In genomic region chr1:135259128-135259436, GRCm38 (mm10) we compare ENCODE assay signal across 8 mouse cellular contexts. TPM values are rescaled to one million over a fixed set of nuclear protein-coding genes. Genes with fewer than 3 reads are reported as not detected.
A peak's percentile ranks its signal among the peaks of the same experiment; 100 is the strongest.
DNase-seq lines count a peak whose midpoint lies in the region; ATAC-seq and TF ChIP-seq lines count a peak whose summit lies in the region.

No protein-coding gene starts in this region.

- H3K27ac ChIP-seq in ES-E14 (ENCODE audit: insufficient read depth, low read depth, low read length, poor library complexity, severe bottlenecking) = peak overlapping the region; percentile 50
- H3K27ac ChIP-seq in forebrain, embryonic 12.5 days = peak overlapping the region; percentile 43; the same call in 1 of the 2 replicates
- 0 out of 2 replicates have a peak overlapping the region, but pooled peaks have one; percentile 16 for H3K27ac ChIP-seq in liver, postnatal 0 days (ENCODE audit: low read depth)
- peak overlapping the region; percentile 33; the same call in 1 of the 2 replicates for H3K27ac ChIP-seq in neural tube, embryonic 15.5 days (replicated peaks)

- TF ChIP-seq CTCF in liver, postnatal 0 days (IDR thresholded peaks at IDR 0.05; ENCODE audit: low read depth) = peak; percentile 92

- DNase-seq in ES-E14 (ENCODE audit: low read depth, low spot score) = peak; percentile 95
- peak; percentile 81 for DNase-seq in c-Kit-positive CD71-positive TER-119-positive erythroid progenitor cells, embryonic 14.5 days (ENCODE audit: low spot score)
- DNase-seq in heart, postnatal 10 days = peak; percentile 77 to 89
- peak; percentile 88 to 91 for DNase-seq in kidney, postnatal 4 days
- peak; percentile 84 for DNase-seq in liver, postnatal 0 days
- DNase-seq in thymus, postnatal 10 days (ENCODE audit: low spot score in 2 of 2) = peak; percentile 36 to 69

- H3K9me3 ChIP-seq in ES-E14 (ENCODE audit: control insufficient read depth, insufficient read depth, low read depth, low read length) = no peaks in the 10 kb centered on the region
- H3K9me3 ChIP-seq in forebrain, embryonic 12.5 days = no peaks in the 10 kb centered on the region
- H3K9me3 ChIP-seq in liver, postnatal 0 days (ENCODE audit: low read length) = no peaks in the 10 kb centered on the region
- no peaks in the 10 kb centered on the region for H3K9me3 ChIP-seq in neural tube, embryonic 15.5 days (replicated peaks)

- no peak for TF ChIP-seq EP300 in liver, postnatal 0 days (IDR thresholded peaks at IDR 0.05; ENCODE audit: low read depth)

- peak overlapping the region; percentile 52 for H3K4me2 ChIP-seq in forebrain, embryonic 12.5 days
- H3K4me2 ChIP-seq in liver, postnatal 0 days (ENCODE audit: low read depth, low read length) = peak overlapping the region; percentile 70
- H3K4me2 ChIP-seq in neural tube, embryonic 15.5 days = peak overlapping the region; percentile 56

- H3K36me3 ChIP-seq in ES-E14 (ENCODE audit: control insufficient read depth, insufficient read depth, low read length, poor library complexity, severe bottlenecking) = peaks cover 35% of the 10 kb centered on the region
- peaks cover 25% of the 10 kb centered on the region for H3K36me3 ChIP-seq in forebrain, embryonic 12.5 days (replicated peaks)
- peaks cover 12% of the 10 kb centered on the region for H3K36me3 ChIP-seq in liver, postnatal 0 days (replicated peaks; ENCODE audit: insufficient read depth, low read length)
- peaks cover 25% of the 10 kb centered on the region for H3K36me3 ChIP-seq in neural tube, embryonic 15.5 days

- in situ Hi-C loops in ES-E14 (cut with MboI; ENCODE audit: low sequenced_read_pairs in 2 of 2, unreplicated experiment in 2 of 2) = loop anchor here in 1 of 2 experiments (5.0 kb wide), 1 partner anchor 87 kb away; no protein-coding TSS in a partner anchor

- WGBS in forebrain, embryonic 12.5 days = 2% methylated on average over 10 of the region's 10 CpGs
- under 1% methylated on average over 10 of the region's 10 CpGs for WGBS in liver, postnatal 0 days (ENCODE audit: insufficient replicate concordance)
- WGBS in neural tube, embryonic 15.5 days = 1% methylated on average over 10 of the region's 10 CpGs

- H3K27me3 ChIP-seq in forebrain, embryonic 12.5 days = no peaks in the 10 kb centered on the region
- no peaks in the 10 kb centered on the region for H3K27me3 ChIP-seq in liver, postnatal 0 days (ENCODE audit: insufficient read depth, low read length)
- H3K27me3 ChIP-seq in neural tube, embryonic 15.5 days (replicated peaks) = no peaks in the 10 kb centered on the region

- H3K9ac ChIP-seq in ES-E14 (ENCODE audit: insufficient read depth, low read depth, low read length, poor library complexity, severe bottlenecking) = peak overlapping the region; percentile 58
- peak overlapping the region; percentile 38; the same call in 1 of the 2 replicates for H3K9ac ChIP-seq in forebrain, embryonic 12.5 days
- peak overlapping the region; percentile 50 for H3K9ac ChIP-seq in liver, postnatal 0 days (replicated peaks)
- no peak overlapping the region for H3K9ac ChIP-seq in neural tube, embryonic 15.5 days (replicated peaks)

- intact Hi-C loops in heart, postnatal 10 days (cut with DNase I) = loop anchor here (1.0 to 2.0 kb wide), 2 partner anchors 87 to 110 kb away; no protein-coding TSS in a partner anchor

- peak; percentile 83 for ATAC-seq in forebrain, embryonic 12.5 days (ENCODE audit: low FRiP score)
- ATAC-seq in liver, postnatal 0 days = peak; percentile 64
- peak; percentile 86 for ATAC-seq in neural tube, embryonic 15.5 days (ENCODE audit: low FRiP score)

- peaks cover 0 to 22% of the 10 kb centered on the region in 2 experiments; a peak in 2 of 4 replicates for H3K4me1 ChIP-seq in ES-E14 (ENCODE audit: control insufficient read depth in 2 of 2, insufficient read depth in 2 of 2, low read length in 2 of 2, poor library complexity in 1 of 2)
- peaks cover 10% of the 10 kb centered on the region for H3K4me1 ChIP-seq in forebrain, embryonic 12.5 days
- H3K4me1 ChIP-seq in liver, postnatal 0 days (ENCODE audit: insufficient read depth) = peaks cover 5% of the 10 kb centered on the region
- H3K4me1 ChIP-seq in neural tube, embryonic 15.5 days = peaks cover 13% of the 10 kb centered on the region

- H3K4me3 ChIP-seq in ES-E14 (ENCODE audit: insufficient read depth in 1 of 2, low read depth in 1 of 2, low read length in 2 of 2, poor library complexity in 1 of 2, severe bottlenecking in 1 of 2) = peak overlapping the region; percentile 67 to 69
- H3K4me3 ChIP-seq in forebrain, embryonic 12.5 days (replicated peaks) = peak overlapping the region; percentile 21; the same call in 1 of the 2 replicates
- H3K4me3 ChIP-seq in liver, postnatal 0 days (ENCODE audit: low read depth, low read length) = peak overlapping the region; percentile 31
- no peak overlapping the region; the same call in 1 of the 2 replicates for H3K4me3 ChIP-seq in neural tube, embryonic 15.5 days (replicated peaks)

TF ChIP-seq in ES-E14, 5 proteins besides CTCF, POLR2A, EP300 and RAD21:
- no peak for TF ChIP-seq MAFK (IDR thresholded peaks at IDR 0.05; ENCODE audit: insufficient read depth, low read depth, low read length)
- TF ChIP-seq HCFC1 (IDR thresholded peaks at IDR 0.05; ENCODE audit: borderline replicate concordance, insufficient read depth, low read length) = no peak
- no peak for TF ChIP-seq ZNF384 (IDR thresholded peaks at IDR 0.05; ENCODE audit: low read depth, low read length)
- TF ChIP-seq CHD2 (IDR thresholded peaks at IDR 0.05; ENCODE audit: low read depth, low read length) = no peak
- TF ChIP-seq ZC3H11A (IDR thresholded peaks at IDR 0.05; ENCODE audit: borderline replicate concordance, low read depth, low read length) = peak; percentile 80; the same call in 1 of the 2 replicates

RNA-seq across cellular contexts. Expression of gene Elf3, which starts 0.7 kb away (rescaled TPM):
- 9.4 and 13.4 TPM in 2 replicates for total RNA-seq in ES-E14 (2012; rRNA removed)
- 1.3 TPM in 2 replicates for polyA plus RNA-seq in forebrain, embryonic 12.5 days (2016; fragmentation: Nextera tagmentation; extraction: Ambion mirVana)
- under 1 TPM; 0.19 to 0.30 TPM for total RNA-seq in heart, postnatal 10 days (2021)
- polyA plus RNA-seq in liver, postnatal 0 days (2015; fragmentation: Nextera tagmentation; extraction: Ambion mirVana) = 0.59 and 0.67 TPM in 2 replicates
- 0.35 and 13.0 TPM in 2 replicates for polyA plus RNA-seq in neural tube, embryonic 15.5 days (2015; fragmentation: Nextera tagmentation; extraction: Ambion mirVana)

RNA-seq across cellular contexts. Expression of gene Rnpep, which starts 24.8 kb away (rescaled TPM):
- total RNA-seq in ES-E14 (2012; rRNA removed) = 19.1 and 21.8 TPM in 2 replicates
- 93.0 and 97.7 TPM in 2 replicates for polyA plus RNA-seq in forebrain, embryonic 12.5 days (2016; fragmentation: Nextera tagmentation; extraction: Ambion mirVana)
- 10 to 100 TPM; 20.4 to 21.5 TPM for total RNA-seq in heart, postnatal 10 days (2021)
- 20.0 TPM in 2 replicates for polyA plus RNA-seq in liver, postnatal 0 days (2015; fragmentation: Nextera tagmentation; extraction: Ambion mirVana)
- polyA plus RNA-seq in neural tube, embryonic 15.5 days (2015; fragmentation: Nextera tagmentation; extraction: Ambion mirVana) = 99.5 and 107 TPM in 2 replicates

RNA-seq across cellular contexts. Expression of gene Timm17a, which starts 54.5 kb away (rescaled TPM):
- 139 and 187 TPM in 2 replicates for total RNA-seq in ES-E14 (2012; rRNA removed)
- 142 and 159 TPM in 2 replicates for polyA plus RNA-seq in forebrain, embryonic 12.5 days (2016; fragmentation: Nextera tagmentation; extraction: Ambion mirVana)
- total RNA-seq in heart, postnatal 10 days (2021) = 100 to 1,000 TPM; 406 to 428 TPM
- 122 and 124 TPM in 2 replicates for polyA plus RNA-seq in liver, postnatal 0 days (2015; fragmentation: Nextera tagmentation; extraction: Ambion mirVana)
- polyA plus RNA-seq in neural tube, embryonic 15.5 days (2015; fragmentation: Nextera tagmentation; extraction: Ambion mirVana) = 181 and 191 TPM in 2 replicates
